Mouse (Mus musculus) embryonic fibroblast, embryonic 13.5 days (primary cell): ENCODE results near the gene Zfp865.

Source experiments
- CTCF ChIP-seq: IDR thresholded peaks from 2 replicates; pipeline ENCODE4 v1.5.1; 2011; ENCODE audit warnings: mild to moderate bottlenecking, control low read depth, low read length, moderate library complexity, borderline replicate concordance; ENCODE audit not compliant: insufficient read depth
- POLR2A ChIP-seq: IDR thresholded peaks from 2 replicates; pipeline ENCODE4 v1.6.1; 2011; ENCODE audit warnings: low read depth, mild to moderate bottlenecking, control low read depth, low read length, moderate library complexity

DNA sequence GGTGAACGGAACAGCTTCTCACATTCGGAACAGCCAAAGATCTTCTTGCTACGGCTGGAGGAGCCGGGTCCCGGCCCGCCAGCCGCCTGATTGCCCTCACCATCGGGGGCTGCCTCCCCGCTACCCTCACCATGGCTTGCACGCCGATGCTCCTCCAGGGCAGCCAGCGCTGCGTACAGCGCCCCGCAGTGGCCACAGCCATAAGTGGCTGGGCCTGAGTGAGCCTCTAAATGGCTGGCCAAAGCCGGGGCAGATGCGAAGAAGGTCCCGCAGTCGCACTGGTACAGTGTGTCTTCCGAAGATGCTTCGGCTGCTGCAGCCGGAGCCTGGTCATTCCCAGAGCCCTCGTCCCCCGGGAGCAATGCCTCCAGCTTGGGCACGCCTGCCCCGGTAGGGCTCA is 11.9 kb upstream of the Zfp865 start:
- TF ChIP-seq CTCF (no peak), POLR2A (no peak)
